Mouse (Mus musculus) MEL (cell line): ENCODE results near the gene Hoxa4. TPM values are rescaled to one million over a fixed set of nuclear protein-coding genes. Genes with fewer than 3 reads are reported as not detected.

Source experiments
- DNase-seq: peaks from one replicate; pipeline ENCODE4 v3.0.0; 2011; ENCODE audit warnings: low read depth, low spot score
- H3K27ac ChIP-seq: 2 replicates; pipeline ENCODE4 v1.5.1; 2012; ENCODE audit warnings: low read depth, mild to moderate bottlenecking, control low read depth, low read length, moderate library complexity; ENCODE audit not compliant: control insufficient read depth
- H3K27me3 ChIP-seq, 2 experiments: fragments of 150-350 bp in 1 of 2; sonication (generic) in 1 of 2; 2 replicates each; pipeline ENCODE4 v1.6.1; 2012; ENCODE audit warnings: low read length in 2 of 2, mild to moderate bottlenecking in 2 of 2, improper control_type of control experiment in 1 of 2, moderate library complexity in 1 of 2; ENCODE audit not compliant: insufficient read depth in 2 of 2, control insufficient read depth in 1 of 2
- H3K36me3 ChIP-seq, 2 experiments: 2 replicates each; pipeline ENCODE4 v1.6.1; 2012 to 2014; ENCODE audit warnings: low read length in 2 of 2, improper control_type of control experiment in 1 of 2, inconsistent platforms in 1 of 2, mild to moderate bottlenecking in 1 of 2; ENCODE audit not compliant: insufficient read depth in 2 of 2, control insufficient read depth in 1 of 2
- H3K4me1 ChIP-seq, 2 experiments: fragments of 150-350 bp in 1 of 2; sonication (generic) in 1 of 2; 2 replicates each; pipeline ENCODE4 v1.6.1; 2012; ENCODE audit warnings: low read length in 2 of 2, improper control_type of control experiment in 1 of 2, mild to moderate bottlenecking in 1 of 2; ENCODE audit not compliant: insufficient read depth in 2 of 2, control insufficient read depth in 1 of 2
- H3K4me3 ChIP-seq, 2 experiments: fragments of 150-350 bp in 1 of 2; sonication (generic) in 1 of 2; 2 replicates each; pipeline ENCODE4 v1.5.1; 2012; ENCODE audit warnings: low read depth in 2 of 2, low read length in 2 of 2, mild to moderate bottlenecking in 2 of 2, moderate library complexity in 2 of 2, control low read depth in 1 of 2, improper control_type of control experiment in 1 of 2; ENCODE audit not compliant: control insufficient read depth in 1 of 2, insufficient read depth in 1 of 2
- H3K79me2 ChIP-seq: 2 replicates; pipeline ENCODE4 v1.6.1; 2012; ENCODE audit warnings: mild to moderate bottlenecking, low read length, moderate library complexity; ENCODE audit not compliant: control insufficient read depth, poor library complexity, insufficient read depth
- H3K9ac ChIP-seq: 2 replicates; pipeline ENCODE4 v1.6.1; 2012; ENCODE audit warnings: low read depth, mild to moderate bottlenecking, control low read depth, low read length, moderate library complexity; ENCODE audit not compliant: control insufficient read depth, poor library complexity, severe bottlenecking
- H3K9me3 ChIP-seq: fragments of 150-350 bp; sonication (generic); replicated peaks from 2 replicates; pipeline ENCODE4 v1.6.1; 2012; ENCODE audit warnings: mild to moderate bottlenecking, low read length, improper control_type of control experiment, moderate library complexity; ENCODE audit not compliant: insufficient read depth
- BHLHE40 ChIP-seq: IDR thresholded peaks from 2 replicates; pipeline ENCODE4 v1.6.1; 2012; ENCODE audit warnings: low read depth, mild to moderate bottlenecking, inconsistent platforms, low read length, improper control_type of control experiment, borderline replicate concordance
- CHD1 ChIP-seq: IDR thresholded peaks from 2 replicates; pipeline ENCODE4 v1.6.1; 2012; ENCODE audit warnings: low read depth, mild to moderate bottlenecking, inconsistent platforms, low read length, improper control_type of control experiment
- CHD2 ChIP-seq: IDR thresholded peaks from 2 replicates; pipeline ENCODE4 v1.6.1; 2011; ENCODE audit warnings: low read length, improper control_type of control experiment
- CTCF ChIP-seq, 3 experiments: IDR thresholded peaks in 2 of 3; conservative IDR thresholded peaks in 1 of 3; 2 replicates each; pipeline ENCODE4 v1.5.1; 2011 to 2012; ENCODE audit warnings: low read length in 3 of 3, low read depth in 2 of 3, mild to moderate bottlenecking in 2 of 3, improper control_type of control experiment in 1 of 3, inconsistent platforms in 1 of 3, mixed read lengths in 1 of 3, moderate library complexity in 1 of 3; ENCODE audit not compliant: control insufficient read depth in 1 of 3, insufficient read depth in 1 of 3, poor library complexity in 1 of 3, severe bottlenecking in 1 of 3
- E2F4 ChIP-seq: IDR thresholded peaks from 2 replicates; pipeline ENCODE4 v1.6.1; 2011; ENCODE audit warnings: low read depth, low read length, improper control_type of control experiment, borderline replicate concordance
- EP300 ChIP-seq, 2 experiments: IDR thresholded peaks; 2 replicates each; pipeline ENCODE4 v1.6.1; 2011; ENCODE audit warnings: improper control_type of control experiment in 2 of 2, low read length in 2 of 2, low read depth in 1 of 2, mild to moderate bottlenecking in 1 of 2
- GABPA ChIP-seq: IDR thresholded peaks from 2 replicates; pipeline ENCODE4 v1.6.1; 2012; ENCODE audit warnings: low read depth, mild to moderate bottlenecking, inconsistent platforms, low read length, improper control_type of control experiment, moderate library complexity
- JUND ChIP-seq: IDR thresholded peaks from 2 replicates; pipeline ENCODE4 v1.6.1; 2011; ENCODE audit warnings: low read depth, mild to moderate bottlenecking, improper control_type of control experiment, low read length
- MAFK ChIP-seq: IDR thresholded peaks from 2 replicates; pipeline ENCODE4 v1.6.1; 2011; ENCODE audit warnings: low read depth, mild to moderate bottlenecking, low read length, improper control_type of control experiment, borderline replicate concordance
- MAX ChIP-seq: IDR thresholded peaks from 2 replicates; pipeline ENCODE4 v1.6.1; 2011; ENCODE audit warnings: low read length, improper control_type of control experiment
- MYB ChIP-seq: IDR thresholded peaks from 2 replicates; pipeline ENCODE4 v1.6.1; 2011; ENCODE audit warnings: mild to moderate bottlenecking, low read depth, low read length, improper control_type of control experiment
- POLR2AphosphoS2 ChIP-seq: IDR thresholded peaks from 2 replicates; pipeline ENCODE4 v1.6.1; 2011; ENCODE audit warnings: low read length, improper control_type of control experiment
- POLR2AphosphoS5 ChIP-seq: IDR thresholded peaks from 2 replicates; pipeline ENCODE4 v1.6.1; 2012; ENCODE audit warnings: low read depth, borderline replicate concordance, mild to moderate bottlenecking, inconsistent platforms, low read length, moderate library complexity, mixed read lengths
- RAD21 ChIP-seq: IDR thresholded peaks from 2 replicates; pipeline ENCODE4 v1.6.1; 2011; ENCODE audit warnings: mild to moderate bottlenecking, low read depth, low read length, improper control_type of control experiment
- RCOR1 ChIP-seq: IDR thresholded peaks from 2 replicates; pipeline ENCODE4 v1.6.1; 2012; ENCODE audit warnings: low read depth, mild to moderate bottlenecking, inconsistent platforms, low read length, improper control_type of control experiment
- SIN3A ChIP-seq: IDR thresholded peaks from 2 replicates; pipeline ENCODE4 v1.6.1; 2012; ENCODE audit warnings: low read length, improper control_type of control experiment, inconsistent platforms
- SMC3 ChIP-seq: IDR thresholded peaks from 2 replicates; pipeline ENCODE4 v1.6.1; 2011; ENCODE audit warnings: low read depth, low read length, improper control_type of control experiment
- TAL1 ChIP-seq: IDR thresholded peaks from 2 replicates; pipeline ENCODE4 v1.6.1; 2012; ENCODE audit warnings: mild to moderate bottlenecking, inconsistent platforms, low read length, moderate library complexity, mixed read lengths
- TBP ChIP-seq: IDR thresholded peaks from 2 replicates; pipeline ENCODE4 v1.8.0; 2011; ENCODE audit warnings: low read depth, low read length, improper control_type of control experiment
- ZKSCAN1 ChIP-seq: IDR thresholded peaks from 2 replicates; pipeline ENCODE4 v1.6.1; 2012; ENCODE audit warnings: low read depth, mild to moderate bottlenecking, inconsistent platforms, low read length, improper control_type of control experiment, moderate library complexity
- polyA plus RNA-seq, 2 experiments: library from polyadenylated mRNA; stranded (reverse) in 1 of 2; unstranded in 1 of 2; fragments of >175 nt in 1 of 2; fragments of >200 nt in 1 of 2; gene quantifications; 2 replicates each; pipeline versions ENCODE4 v1.2.1 to v1.2.4; 2012; ENCODE audit warnings: low replicate concordance in 2 of 2, low read depth in 1 of 2; ENCODE audit not compliant: insufficient read length in 2 of 2, insufficient read depth in 1 of 2, missing spikeins in 1 of 2
- total RNA-seq: library from RNA; depleted of rRNA; stranded (reverse); fragments of 300-350 nt; gene quantifications from 2 replicates; pipeline ENCODE4 v1.2.3, GENCODE M21; 2012

Hoxa4 gene
- total and polyA plus RNA-seq, 3 experiments: not detected

DNA sequence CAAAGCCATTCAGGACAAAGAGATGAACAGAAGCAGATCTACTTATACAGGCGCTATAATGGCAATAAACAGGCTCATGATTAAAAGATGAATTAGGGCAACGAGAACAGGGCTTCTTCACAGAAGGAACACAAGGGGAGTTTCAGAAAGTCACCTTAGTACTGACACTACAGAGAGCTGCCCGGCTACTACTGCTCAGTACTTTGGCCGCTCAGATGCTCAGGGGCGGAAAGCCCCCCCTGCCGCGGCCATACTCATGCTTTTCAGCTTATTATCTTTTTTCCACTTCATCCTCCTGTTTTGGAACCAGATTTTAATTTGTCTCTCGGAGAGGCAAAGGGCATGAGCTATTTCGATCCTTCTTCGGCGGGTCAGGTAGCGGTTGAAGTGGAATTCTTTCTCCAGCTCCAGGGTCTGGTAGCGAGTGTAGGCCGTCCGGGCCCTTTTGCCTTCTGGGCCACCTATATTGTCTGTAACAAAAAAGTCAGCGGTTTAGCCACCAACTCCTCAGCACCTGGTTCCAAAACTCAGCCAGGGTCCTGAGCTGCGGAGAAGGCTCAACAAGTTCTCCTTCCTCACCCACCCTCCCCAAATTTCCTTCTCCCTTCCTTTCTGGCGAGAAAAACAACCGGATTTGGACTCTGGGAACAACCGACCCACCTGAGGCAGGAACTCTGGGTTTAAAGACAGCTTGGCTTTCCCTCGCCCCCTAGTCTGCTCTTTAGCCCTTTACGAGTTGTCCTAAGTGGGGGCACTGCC is 11.0 kb upstream of the Hoxa4 start:
- Histone ChIP-seq H3K4me1 (no peaks in the 10 kb centered on the region), H3K79me2 (no peaks in the 10 kb centered on the region; the same call in 1 of the 2 replicates), H3K27ac (no peak overlapping the region), H3K27me3 (no peaks in the 10 kb centered on the region), H3K9me3 (no peaks in the 10 kb centered on the region), H3K9ac (no peak overlapping the region), H3K36me3 (no peaks in the 10 kb centered on the region), H3K4me3 (no peak overlapping the region)
- TF ChIP-seq POLR2AphosphoS5: no peak
- no peak for TF ChIP-seq MAX
- TF ChIP-seq TBP: no peak
- no peak for TF ChIP-seq BHLHE40
- TF ChIP-seq E2F4: no peak
- no peak for TF ChIP-seq MAFK
- TF ChIP-seq ZKSCAN1: no peak
- TF ChIP-seq CHD1: no peak
- TF ChIP-seq TAL1: no peak
- no peak for TF ChIP-seq CTCF (IDR thresholded peaks at IDR 0.05 in 2 of 3, conservative IDR thresholded peaks at IDR 0.05 in 1 of 3; ENCODE audit: control insufficient read depth in 1 of 3, insufficient read depth in 1 of 3, low read depth in 2 of 3, low read length in 3 of 3, poor library complexity in 1 of 3, severe bottlenecking in 1 of 3)
- no peak for TF ChIP-seq POLR2AphosphoS2
- no peak for TF ChIP-seq GABPA
- DNase-seq: no peak

DNA sequence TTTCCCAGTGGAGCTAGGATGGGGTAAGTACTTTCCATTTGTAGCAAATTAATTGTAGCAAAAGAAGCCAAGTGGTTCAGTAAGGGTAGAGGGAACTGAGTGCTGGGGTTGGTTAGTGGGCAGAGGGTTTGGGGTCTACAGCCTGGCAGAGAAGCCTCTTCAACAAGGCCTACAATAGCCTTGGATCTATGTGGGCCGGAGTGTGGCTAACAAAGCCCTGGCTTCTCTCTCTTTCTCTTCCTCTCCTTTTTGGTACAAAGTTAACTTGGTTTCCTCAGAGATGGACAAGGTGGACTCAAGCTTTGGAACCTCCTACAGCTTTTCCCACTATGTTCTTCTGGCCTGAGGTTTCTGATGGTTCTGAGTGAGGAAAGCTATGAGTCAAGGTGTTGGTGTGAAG is 9.7 kb upstream of the Hoxa4 start:
- Histone ChIP-seq H3K27ac (no peak overlapping the region), H3K27me3 (no peaks in the 10 kb centered on the region), H3K9ac (no peak overlapping the region), H3K4me3 (no peak overlapping the region), H3K9me3 (no peaks in the 10 kb centered on the region), H3K36me3 (no peaks in the 10 kb centered on the region), H3K79me2 (no peaks in the 10 kb centered on the region; the same call in 1 of the 2 replicates), H3K4me1 (no peaks in the 10 kb centered on the region)
- no peak for DNase-seq
- no peak for TF ChIP-seq SMC3
- no peak for TF ChIP-seq RAD21
- no peak for TF ChIP-seq RCOR1
- TF ChIP-seq JUND: no peak
- TF ChIP-seq EP300 (IDR thresholded peaks at IDR 0.05; ENCODE audit: low read depth in 1 of 2, low read length in 2 of 2): no peak
- TF ChIP-seq ZKSCAN1: no peak
- no peak for TF ChIP-seq TBP
- no peak for TF ChIP-seq CTCF (IDR thresholded peaks at IDR 0.05 in 2 of 3, conservative IDR thresholded peaks at IDR 0.05 in 1 of 3; ENCODE audit: control insufficient read depth in 1 of 3, insufficient read depth in 1 of 3, low read depth in 2 of 3, low read length in 3 of 3, poor library complexity in 1 of 3, severe bottlenecking in 1 of 3)
- TF ChIP-seq POLR2AphosphoS5: no peak
- TF ChIP-seq SIN3A: no peak
- TF ChIP-seq CHD2: no peak
- no peak for TF ChIP-seq MYB
